Comparison of ENCODE assay signal across 23 mouse cellular contexts in genomic region chr11:44163748-44164147, GRCm38 (mm10).
"Had no signal": no experiment of that assay in that cellular context is flagged by ENCODE, and none has a peak within 500 bp of the region (broad histone marks: within the 10 kb centered on the region; RNA-seq: fewer than 3 reads in every experiment).

No protein-coding gene starts in this region.

- DNase-seq: cerebellum, postnatal 10 days; cerebellum, postnatal 14 days; cerebellum, postnatal 25 days; cerebellum, postnatal 36 days; embryo, embryonic 11 days; forebrain, postnatal 0 days; gastrocnemius, adult 2 months; gastrocnemius, postnatal 10 days; gastrocnemius, postnatal 25 days; gastrocnemius, postnatal 36 days; heart, adult 18-20 months; heart, adult 2 months had no signal

- H3K9me3 ChIP-seq: embryonic facial prominence, embryonic 10.5 days; embryonic facial prominence, embryonic 12.5 days; embryonic facial prominence, embryonic 13.5 days; embryonic facial prominence, embryonic 15.5 days; forebrain, embryonic 10.5 days; forebrain, embryonic 12.5 days; forebrain, embryonic 13.5 days; forebrain, embryonic 15.5 days; heart, embryonic 10.5 days had no signal

- H3K9ac ChIP-seq: embryonic facial prominence, embryonic 12.5 days; embryonic facial prominence, embryonic 13.5 days; embryonic facial prominence, embryonic 15.5 days; forebrain, embryonic 12.5 days; forebrain, embryonic 13.5 days; forebrain, embryonic 15.5 days; forebrain, postnatal 0 days had no signal

- H3K4me3 ChIP-seq: embryonic facial prominence, embryonic 10.5 days; embryonic facial prominence, embryonic 12.5 days; embryonic facial prominence, embryonic 13.5 days; embryonic facial prominence, embryonic 15.5 days; erythroblast, embryonic 14.5 days; forebrain, embryonic 10.5 days; forebrain, embryonic 12.5 days; forebrain, embryonic 13.5 days; forebrain, embryonic 15.5 days; gastrocnemius, adult 2 months; heart, adult 2 months; heart, embryonic 10.5 days had no signal

- H3K36me3 ChIP-seq: embryonic facial prominence, embryonic 10.5 days; embryonic facial prominence, embryonic 12.5 days; embryonic facial prominence, embryonic 13.5 days; embryonic facial prominence, embryonic 15.5 days; forebrain, embryonic 10.5 days; forebrain, embryonic 12.5 days; forebrain, embryonic 15.5 days; heart, embryonic 10.5 days had no signal

- ATAC-seq: forebrain, embryonic 13.5 days; forebrain, embryonic 15.5 days; forebrain, postnatal 0 days had no signal

- H3K4me2 ChIP-seq: embryonic facial prominence, embryonic 12.5 days; embryonic facial prominence, embryonic 13.5 days; embryonic facial prominence, embryonic 15.5 days; forebrain, embryonic 12.5 days; forebrain, embryonic 13.5 days; forebrain, embryonic 15.5 days; heart, embryonic 11.5 days had no signal

- H3K27me3 ChIP-seq: embryonic facial prominence, embryonic 12.5 days; embryonic facial prominence, embryonic 13.5 days; embryonic facial prominence, embryonic 15.5 days; forebrain, embryonic 12.5 days; forebrain, embryonic 13.5 days; forebrain, embryonic 15.5 days had no signal

- H3K4me1 ChIP-seq: embryonic facial prominence, embryonic 10.5 days; embryonic facial prominence, embryonic 12.5 days; embryonic facial prominence, embryonic 13.5 days; embryonic facial prominence, embryonic 15.5 days; forebrain, embryonic 10.5 days; forebrain, embryonic 12.5 days; forebrain, embryonic 13.5 days; forebrain, embryonic 15.5 days had no signal

- H3K27ac ChIP-seq: embryonic facial prominence, embryonic 10.5 days; embryonic facial prominence, embryonic 12.5 days; embryonic facial prominence, embryonic 13.5 days; embryonic facial prominence, embryonic 15.5 days; forebrain, embryonic 10.5 days; forebrain, embryonic 12.5 days; forebrain, embryonic 13.5 days; forebrain, embryonic 15.5 days; gastrocnemius, adult 2 months; heart, adult 2 months; heart, embryonic 10.5 days had no signal
